Comparison of ENCODE assay signal across 8 mouse cellular contexts in the genomic region with DNA sequence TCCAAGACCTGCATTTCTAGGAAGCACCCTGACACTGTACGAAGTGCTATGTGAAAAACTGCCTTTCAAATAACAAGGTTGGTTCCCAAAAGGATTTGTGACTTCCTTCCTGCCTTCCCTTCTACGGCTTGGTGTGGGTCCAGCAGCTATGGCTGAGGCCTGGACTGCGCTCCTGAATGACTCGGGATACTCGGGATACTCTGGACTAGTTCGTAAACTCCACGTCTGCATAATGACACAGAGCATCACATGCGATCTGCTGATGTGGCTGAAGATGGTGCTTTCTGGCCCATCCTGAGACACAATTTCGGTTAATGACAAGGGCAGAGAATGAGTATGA. TPM values are rescaled to one million over a fixed set of nuclear protein-coding genes. Genes with fewer than 3 reads are reported as not detected.
DNase-seq lines count a peak whose midpoint lies in the region; ATAC-seq lines count a peak whose summit lies in the region.

No protein-coding gene starts in this region.

- H3K27me3 ChIP-seq in heart, embryonic 15.5 days, result no peaks in the 10 kb centered on the region
- H3K27me3 ChIP-seq in hindbrain, embryonic 13.5 days, result no peaks in the 10 kb centered on the region
- no peaks in the 10 kb centered on the region for H3K27me3 ChIP-seq in midbrain, embryonic 12.5 days

- DNase-seq in heart, adult 11 months, result no peak
- DNase-seq in urinary bladder, adult 18-20 months (ENCODE audit: low spot score in 2 of 2), result no peak
- no peak for DNase-seq in thymus, postnatal 25 days

- peaks cover 16% of the 10 kb centered on the region for H3K36me3 ChIP-seq in heart, embryonic 15.5 days
- peaks cover 29% of the 10 kb centered on the region for H3K36me3 ChIP-seq in hindbrain, embryonic 13.5 days
- peaks cover 25% of the 10 kb centered on the region for H3K36me3 ChIP-seq in midbrain, embryonic 12.5 days

- H3K9me3 ChIP-seq in heart, embryonic 15.5 days (replicated peaks), result no peaks in the 10 kb centered on the region
- H3K9me3 ChIP-seq in hindbrain, embryonic 13.5 days, result no peaks in the 10 kb centered on the region
- H3K9me3 ChIP-seq in midbrain, embryonic 12.5 days, result no peaks in the 10 kb centered on the region

- H3K27ac ChIP-seq in heart, embryonic 15.5 days, result peak overlapping the region; percentile 89
- H3K27ac ChIP-seq in hindbrain, embryonic 13.5 days, result peak overlapping the region; percentile 88
- H3K27ac ChIP-seq in midbrain, embryonic 12.5 days (replicated peaks), result peak overlapping the region; percentile 87

- H3K4me2 ChIP-seq in heart, embryonic 15.5 days, result peak overlapping the region; percentile 77
- peak overlapping the region; percentile 69 for H3K4me2 ChIP-seq in hindbrain, embryonic 13.5 days
- H3K4me2 ChIP-seq in midbrain, embryonic 12.5 days (replicated peaks), result peak overlapping the region; percentile 62

- WGBS in heart, embryonic 15.5 days, result 18% methylated on average over 9 of the region's 9 CpGs
- 24% methylated on average over 9 of the region's 9 CpGs for WGBS in hindbrain, embryonic 13.5 days
- WGBS in midbrain, embryonic 12.5 days, result 27% methylated on average over 9 of the region's 9 CpGs

- peak overlapping the region; percentile 49 for H3K4me3 ChIP-seq in heart, embryonic 15.5 days
- H3K4me3 ChIP-seq in hindbrain, embryonic 13.5 days, result peak overlapping the region; percentile 39
- peak overlapping the region; percentile 38 for H3K4me3 ChIP-seq in midbrain, embryonic 12.5 days

- peaks cover 38% of the 10 kb centered on the region for H3K4me1 ChIP-seq in heart, embryonic 15.5 days (replicated peaks)
- H3K4me1 ChIP-seq in hindbrain, embryonic 13.5 days (replicated peaks), result peaks cover 24% of the 10 kb centered on the region
- peaks cover 17% of the 10 kb centered on the region for H3K4me1 ChIP-seq in midbrain, embryonic 12.5 days

- peak overlapping the region; percentile 65 for H3K9ac ChIP-seq in heart, embryonic 15.5 days
- peak overlapping the region; percentile 73 for H3K9ac ChIP-seq in hindbrain, embryonic 13.5 days
- H3K9ac ChIP-seq in midbrain, embryonic 12.5 days (replicated peaks), result peak overlapping the region; percentile 53

- no peak for ATAC-seq in heart, embryonic 15.5 days (replicated peaks; ENCODE audit: insufficient number of reproducible peaks, insufficient read depth, low FRiP score, low read depth)
- peak; percentile 9 for ATAC-seq in activated CD4-positive, CD25-positive, alpha-beta regulatory T cell, adult 4 months
- ATAC-seq in hindbrain, embryonic 13.5 days (ENCODE audit: low FRiP score), result peak; percentile 53
- ATAC-seq in midbrain, embryonic 12.5 days (ENCODE audit: low FRiP score, low read depth), result peak; percentile 41
- ATAC-seq in megakaryocyte-erythroid progenitor cell, adult 5-6 weeks (replicated peaks; ENCODE audit: low FRiP score, low TSS enrichment, poor library complexity, severe bottlenecking), result no peak; the same call in 1 of the 2 replicates

RNA-seq across cellular contexts. Expression of gene C87436, which starts 33.6 kb away (rescaled TPM):
- 15.1 and 17.3 TPM in 2 replicates for polyA plus RNA-seq in heart, embryonic 15.5 days (2015; fragmentation: Nextera tagmentation; extraction: Ambion mirVana)
- polyA plus RNA-seq in activated CD4-positive, CD25-positive, alpha-beta regulatory T cell, adult 4 months (2017; shearing (Covaris generic)), result 10 to 100 TPM; 25.1 to 26.1 TPM
- polyA plus RNA-seq in hindbrain, embryonic 13.5 days (2015; fragmentation: Nextera tagmentation; extraction: Ambion mirVana), result 25.7 and 28.0 TPM in 2 replicates
- 26.6 and 30.6 TPM in 2 replicates for polyA plus RNA-seq in midbrain, embryonic 12.5 days (2016; fragmentation: Nextera tagmentation; extraction: Ambion mirVana)
- 29.8 and 33.8 TPM in 2 replicates for total RNA-seq in megakaryocyte-erythroid progenitor cell, adult 5-6 weeks (2014; fragmentation: Nextera tagmentation)
- 12.4 and 21.9 TPM in 2 replicates for total RNA-seq in megakaryocyte-erythroid progenitor cell, adult 5-6 weeks (2017)

RNA-seq across cellular contexts. Expression of gene Gm44790, which starts 45.3 kb away (rescaled TPM):
- 1.1 TPM in 1 of 2 replicates, not detected in the other for polyA plus RNA-seq in heart, embryonic 15.5 days (2015; fragmentation: Nextera tagmentation; extraction: Ambion mirVana)
- not detected for polyA plus RNA-seq in activated CD4-positive, CD25-positive, alpha-beta regulatory T cell, adult 4 months (2017; shearing (Covaris generic))
- 0.52 TPM in 1 of 2 replicates, not detected in the other for polyA plus RNA-seq in hindbrain, embryonic 13.5 days (2015; fragmentation: Nextera tagmentation; extraction: Ambion mirVana)
- polyA plus RNA-seq in midbrain, embryonic 12.5 days (2016; fragmentation: Nextera tagmentation; extraction: Ambion mirVana), result 0.68 and 0.81 TPM in 2 replicates
- total RNA-seq in megakaryocyte-erythroid progenitor cell, adult 5-6 weeks (2014; fragmentation: Nextera tagmentation), result not detected in 2 replicates
- total RNA-seq in megakaryocyte-erythroid progenitor cell, adult 5-6 weeks (2017), result 4.9 TPM in 1 of 2 replicates, not detected in the other

RNA-seq across cellular contexts. Expression of gene Pcbp1, which starts 54.4 kb away (rescaled TPM):
- 313 and 337 TPM in 2 replicates for polyA plus RNA-seq in heart, embryonic 15.5 days (2015; fragmentation: Nextera tagmentation; extraction: Ambion mirVana)
- 10 to 100 TPM; 35.3 to 39.2 TPM for polyA plus RNA-seq in activated CD4-positive, CD25-positive, alpha-beta regulatory T cell, adult 4 months (2017; shearing (Covaris generic))
- 268 and 333 TPM in 2 replicates for polyA plus RNA-seq in hindbrain, embryonic 13.5 days (2015; fragmentation: Nextera tagmentation; extraction: Ambion mirVana)
- polyA plus RNA-seq in midbrain, embryonic 12.5 days (2016; fragmentation: Nextera tagmentation; extraction: Ambion mirVana), result 570 and 583 TPM in 2 replicates
- total RNA-seq in megakaryocyte-erythroid progenitor cell, adult 5-6 weeks (2014; fragmentation: Nextera tagmentation), result 289 and 315 TPM in 2 replicates
- total RNA-seq in megakaryocyte-erythroid progenitor cell, adult 5-6 weeks (2017), result 118 and 123 TPM in 2 replicates

Comparison
In these comparisons a context has a peak if more than half of its experiments do, and no peak if none do; other contexts are left out.
1. ATAC-seq: peak in activated CD4-positive, CD25-positive, alpha-beta regulatory T cell, adult 4 months (single experiment), hindbrain, embryonic 13.5 days (single experiment) and midbrain, embryonic 12.5 days (single experiment); none in heart, embryonic 15.5 days (single experiment) and megakaryocyte-erythroid progenitor cell, adult 5-6 weeks (single experiment).
2. Peak in every context shown above with its lines, with median percentiles within 50 percentile points of each other: H3K27ac ChIP-seq, H3K4me2 ChIP-seq, H3K4me3 ChIP-seq and H3K9ac ChIP-seq.